Mouse (Mus musculus) heart, adult 2 months (tissue): ENCODE measurements at regions not wholly inside any gene's neighbourhood (a gene's known extent, or its start where the extent isn't known, plus 50 kb on each side); places are given as distances from the start of the nearest gene placed in this dataset.

Source experiments
- DNase-seq, 2 experiments: peaks; one replicate each; pipeline ENCODE4 v3.0.0; 2021
- H3K27ac ChIP-seq: fragments of 200-600 bp; 2 replicates; pipeline ENCODE4 v1.8.1; 2022
- H3K27me3 ChIP-seq: fragments of 200-500 bp; 2 replicates; pipeline ENCODE4 v1.6.1; 2012; ENCODE audit warnings: mild to moderate bottlenecking, low read length, inconsistent platforms, mixed read lengths; ENCODE audit not compliant: control insufficient read depth, insufficient read depth
- H3K36me3 ChIP-seq: fragments of 200-500 bp; 2 replicates; pipeline ENCODE4 v1.6.1; 2012; ENCODE audit warnings: low read length, inconsistent platforms; ENCODE audit not compliant: control insufficient read depth, insufficient read depth
- H3K4me1 ChIP-seq: fragments of 200-500 bp; 2 replicates; pipeline ENCODE4 v1.6.1; 2011; ENCODE audit warnings: low read length; ENCODE audit not compliant: control insufficient read depth, insufficient read depth
- H3K4me3 ChIP-seq: fragments of 200-600 bp; 2 replicates; pipeline ENCODE4 v1.8.1; 2022
- H3K79me2 ChIP-seq: fragments of 200-500 bp; replicated peaks from 2 replicates; pipeline ENCODE4 v1.6.1; 2012; ENCODE audit warnings: mild to moderate bottlenecking, inconsistent platforms, low read length, moderate library complexity, mixed read lengths; ENCODE audit not compliant: control insufficient read depth, insufficient read depth
- H3K9ac ChIP-seq: fragments of 200-500 bp; 2 replicates; pipeline ENCODE4 v1.6.1; 2012; ENCODE audit warnings: low read depth, mild to moderate bottlenecking, control low read depth, inconsistent platforms, low read length, mixed read lengths
- CTCF ChIP-seq: fragments of 200-600 bp; IDR thresholded peaks from 2 replicates; pipeline ENCODE4 v1.8.1; 2022; ENCODE audit warnings: antibody characterized with exemption, mild to moderate bottlenecking, moderate library complexity
- EP300 ChIP-seq: fragments of 200-500 bp; IDR thresholded peaks from 2 replicates; pipeline ENCODE4 v1.6.1; 2011; ENCODE audit warnings: low read depth, low read length, control low read depth; ENCODE audit not compliant: insufficient read depth
- POLR2A ChIP-seq: fragments of 200-500 bp; IDR thresholded peaks from 2 replicates; pipeline ENCODE4 v1.6.1; 2011; ENCODE audit warnings: mild to moderate bottlenecking, low read depth, low read length, control low read depth; ENCODE audit not compliant: insufficient read depth
- WGBS: fragments of 180-500 bp; shearing (Covaris S2); methylation state at CpG from one replicate; pipeline ENCODE4 v1.1.7; 2018; 5-methylcytosine and 5-hydroxymethylcytosine counted together
- intact Hi-C: fragments of 180-260 bp; cut with DNase I; formaldehyde crosslinking; loops from one replicate; pipeline ENCODE4 v1.15.1; 2025

DNA sequence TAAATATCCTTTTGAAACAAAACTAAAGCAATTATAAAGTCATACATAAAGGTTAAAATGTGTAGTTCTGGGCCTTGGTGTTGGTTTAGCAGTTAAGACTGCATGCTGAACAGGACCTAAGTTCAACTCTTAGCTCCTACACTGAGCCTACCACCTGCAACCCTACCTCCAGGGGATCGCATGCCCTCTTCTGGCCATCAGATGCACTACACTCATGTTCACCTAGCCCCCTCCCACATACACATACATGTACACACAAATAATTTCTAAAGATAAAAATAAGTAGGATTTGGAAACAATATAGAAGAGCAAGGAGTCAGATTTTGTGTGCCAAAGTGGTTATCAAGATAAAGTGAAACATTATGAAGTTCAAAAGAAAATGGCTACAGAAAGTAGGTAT, 576.2 kb upstream of the Arpp21 start:
- intact Hi-C loops, result no loop called here
- H3K36me3 ChIP-seq, result no peaks in the 10 kb centered on the region
- no peak overlapping the region for H3K27ac ChIP-seq
- TF ChIP-seq EP300 (no peak), CTCF (peak; percentile 37)
- no peak overlapping the region for H3K4me3 ChIP-seq
- H3K4me1 ChIP-seq, result no peaks in the 10 kb centered on the region
- H3K9ac ChIP-seq, result no peak overlapping the region
- no peak for DNase-seq
- H3K27me3 ChIP-seq, result no peaks in the 10 kb centered on the region
- WGBS, result 48% methylated on average over 1 of the region's 1 CpGs
- no peaks in the 10 kb centered on the region for H3K79me2 ChIP-seq

DNA sequence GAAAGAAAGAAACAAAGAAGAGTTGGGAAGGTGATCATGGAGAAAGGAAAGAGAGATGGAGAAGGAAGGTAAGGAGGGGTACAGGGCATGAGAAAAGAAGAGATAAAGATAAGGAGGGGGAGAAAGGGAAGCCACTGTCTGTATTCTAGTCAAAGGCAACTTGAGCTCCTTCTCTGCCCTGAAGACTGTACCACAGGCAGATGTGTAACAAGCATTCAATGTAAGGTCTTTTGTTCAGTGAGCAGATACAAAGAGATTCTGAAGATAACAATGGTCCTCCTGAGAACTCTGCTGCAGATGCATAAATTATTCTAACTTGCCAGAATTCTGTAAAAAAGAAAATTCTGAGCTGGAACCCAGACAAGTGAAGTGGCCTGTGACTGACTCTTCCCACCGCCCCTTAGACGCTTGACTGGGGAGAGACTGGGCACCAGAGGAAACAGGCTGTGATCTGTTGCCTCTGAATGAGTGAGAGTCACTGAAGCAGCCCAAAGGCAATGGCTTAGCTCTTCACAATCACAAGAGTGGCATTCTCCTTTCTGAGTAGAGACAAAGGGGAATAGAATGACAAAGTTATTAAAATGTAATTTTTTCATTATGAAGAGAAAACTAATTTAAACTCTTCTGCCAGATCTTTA, 564.0 kb upstream of the Arpp21 start:
- intact Hi-C loops, result no loop called here

DNA sequence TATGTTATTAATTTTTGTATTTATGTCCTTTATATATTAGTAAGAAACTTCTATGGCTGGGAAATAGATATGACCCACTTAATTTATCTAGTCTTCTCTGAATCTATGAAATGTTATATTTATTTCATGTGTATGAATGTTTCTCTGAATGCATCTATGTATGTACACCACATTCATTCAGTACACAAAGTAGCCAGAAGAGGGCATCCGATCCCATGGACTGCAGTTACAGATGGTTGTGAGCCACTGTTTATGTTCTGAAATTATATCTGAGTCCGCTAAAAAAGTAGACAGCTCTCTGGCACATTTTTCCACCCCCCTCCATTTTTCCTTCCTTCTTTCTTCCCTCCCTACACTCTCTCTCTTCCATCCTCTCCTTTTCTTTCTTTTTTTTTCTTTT, 557.8 kb upstream of the Arpp21 start:
- TF ChIP-seq EP300 (no peak), POLR2A (no peak), CTCF (peak; percentile 34)
- 66% methylated on average over 2 of the region's 2 CpGs for WGBS
- intact Hi-C loops, result no loop called here
- Histone ChIP-seq H3K27me3 (no peaks in the 10 kb centered on the region), H3K79me2 (no peaks in the 10 kb centered on the region), H3K4me3 (no peak overlapping the region), H3K9ac (no peak overlapping the region), H3K4me1 (no peaks in the 10 kb centered on the region), H3K27ac (no peak overlapping the region), H3K36me3 (no peaks in the 10 kb centered on the region)
- DNase-seq, result no peak

More for the DNA sequence above, 564.0 kb upstream of the Arpp21 start:
- TF ChIP-seq POLR2A (no peak), EP300 (no peak), CTCF (no peak)
- DNase-seq, result no peak
- Histone ChIP-seq H3K9ac (no peak overlapping the region), H3K27me3 (no peaks in the 10 kb centered on the region), H3K4me1 (no peaks in the 10 kb centered on the region), H3K79me2 (no peaks in the 10 kb centered on the region), H3K36me3 (no peaks in the 10 kb centered on the region), H3K4me3 (no peak overlapping the region), H3K27ac (no peak overlapping the region)
- WGBS, result 74% methylated on average over 2 of the region's 2 CpGs

DNA sequence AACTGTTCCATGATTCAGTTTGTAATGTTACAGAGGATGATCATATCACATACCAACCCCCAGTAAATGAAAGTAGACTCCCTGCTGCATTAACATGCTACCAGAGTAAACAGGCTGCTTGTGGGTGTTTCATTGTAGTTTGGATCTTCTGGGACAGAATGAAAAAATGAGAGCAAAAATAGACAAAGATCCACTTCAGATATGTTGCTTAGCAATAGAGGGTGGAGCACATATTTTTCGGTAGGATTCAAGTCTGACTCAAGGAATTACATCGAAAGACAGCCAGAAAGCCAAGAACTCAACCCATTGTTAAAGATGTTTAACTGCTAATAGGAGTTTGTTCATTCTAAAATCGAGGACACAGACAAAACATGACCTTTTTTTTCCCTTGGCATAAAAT, 536.2 kb upstream of the Arpp21 start:
- no peak for TF ChIP-seq CTCF
- no peak for TF ChIP-seq EP300
- no peak for TF ChIP-seq POLR2A
- WGBS, result 65% methylated on average over 3 of the region's 3 CpGs
- no peak for DNase-seq
- no peak overlapping the region for H3K4me3 ChIP-seq
- H3K27me3 ChIP-seq, result no peaks in the 10 kb centered on the region
- intact Hi-C loops, result no loop called here
- no peaks in the 10 kb centered on the region for H3K4me1 ChIP-seq
- no peaks in the 10 kb centered on the region for H3K36me3 ChIP-seq
- no peak overlapping the region for H3K9ac ChIP-seq
- H3K27ac ChIP-seq, result no peak overlapping the region
- no peaks in the 10 kb centered on the region for H3K79me2 ChIP-seq

DNA sequence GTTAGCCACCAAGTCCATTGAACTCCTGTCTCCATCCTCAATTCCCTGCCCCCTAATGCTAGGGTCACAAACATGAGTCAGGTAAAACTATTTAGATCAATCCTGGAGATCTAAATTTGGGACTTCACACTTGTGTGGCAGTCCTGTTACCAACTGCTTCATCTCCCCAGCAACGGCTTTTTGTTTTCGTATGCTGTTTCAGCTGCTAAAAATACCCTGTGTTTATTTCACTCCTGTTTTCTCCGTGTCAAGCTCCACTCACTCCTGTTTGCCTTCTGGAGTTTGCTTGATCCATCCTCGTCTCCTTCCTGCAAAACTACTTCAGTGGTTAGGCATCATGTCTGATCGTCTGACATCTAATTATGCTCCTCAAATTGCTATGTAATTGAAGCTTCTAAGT, 508.9 kb upstream of the Arpp21 start:
- Histone ChIP-seq H3K27me3 (no peaks in the 10 kb centered on the region), H3K27ac (no peak overlapping the region), H3K36me3 (no peaks in the 10 kb centered on the region), H3K4me3 (no peak overlapping the region), H3K4me1 (no peaks in the 10 kb centered on the region), H3K9ac (no peak overlapping the region), H3K79me2 (no peaks in the 10 kb centered on the region)
- TF ChIP-seq CTCF, result no peak
- TF ChIP-seq EP300, result no peak
- no peak for TF ChIP-seq POLR2A
- 45% methylated on average over 5 of the region's 5 CpGs for WGBS
- peak in 1 of 2 experiments; percentile 2 for DNase-seq
- intact Hi-C loops, result no loop called here

DNA sequence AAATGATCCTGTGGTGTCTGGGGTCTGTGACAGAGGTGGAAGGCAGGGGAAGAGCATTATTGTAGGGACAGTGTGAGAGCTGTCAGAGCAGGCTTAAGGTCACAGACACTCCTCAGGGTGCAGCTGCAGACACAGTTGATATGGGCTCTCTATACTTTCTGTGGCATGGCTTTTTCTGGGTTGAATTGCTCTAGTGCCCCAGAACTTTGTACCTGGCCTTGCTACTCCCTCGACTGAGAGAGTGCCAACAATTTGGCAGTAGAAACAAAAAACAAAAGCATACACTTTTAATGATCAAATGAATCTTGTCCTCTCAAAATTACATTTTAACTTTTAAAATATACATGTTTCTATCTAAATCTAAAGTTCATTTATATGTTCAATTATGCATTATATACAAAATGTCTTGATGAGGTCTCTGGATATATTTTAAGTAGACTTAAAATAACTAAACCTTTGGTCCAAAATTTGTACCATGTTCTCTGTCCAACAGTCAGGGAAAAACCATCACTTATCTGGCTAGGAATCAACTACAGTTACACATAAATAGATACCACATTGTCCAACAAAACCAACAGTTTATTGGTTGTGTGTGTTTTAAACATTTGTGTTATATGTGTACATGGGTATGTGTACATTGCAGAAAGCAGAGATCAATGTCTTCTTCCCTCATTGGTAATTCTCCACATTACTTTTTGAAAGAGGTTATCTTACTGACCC, 508.3 kb upstream of the Arpp21 start:
- Histone ChIP-seq H3K4me1 (no peaks in the 10 kb centered on the region), H3K36me3 (no peaks in the 10 kb centered on the region), H3K9ac (no peak overlapping the region), H3K27ac (no peak overlapping the region), H3K79me2 (no peaks in the 10 kb centered on the region), H3K4me3 (no peak overlapping the region), H3K27me3 (no peaks in the 10 kb centered on the region)
- DNase-seq, result no peak
- no peak for TF ChIP-seq POLR2A
- no peak for TF ChIP-seq CTCF
- TF ChIP-seq EP300, result no peak
- intact Hi-C loops, result no loop called here
- 46% methylated on average over 1 of the region's 1 CpGs for WGBS
